Mouse (Mus musculus): ENCODE results near the gene Efna1.
A peak's percentile ranks its signal among the peaks of the same experiment; 100 is the strongest.

The Efna1 gene

GRCm38 (mm10) chr3:89244158-89244981 lies 36.6 kb downstream of the Efna1 start:
- DNase-seq (ENCODE audit: low spot score), result no peak

DNA sequence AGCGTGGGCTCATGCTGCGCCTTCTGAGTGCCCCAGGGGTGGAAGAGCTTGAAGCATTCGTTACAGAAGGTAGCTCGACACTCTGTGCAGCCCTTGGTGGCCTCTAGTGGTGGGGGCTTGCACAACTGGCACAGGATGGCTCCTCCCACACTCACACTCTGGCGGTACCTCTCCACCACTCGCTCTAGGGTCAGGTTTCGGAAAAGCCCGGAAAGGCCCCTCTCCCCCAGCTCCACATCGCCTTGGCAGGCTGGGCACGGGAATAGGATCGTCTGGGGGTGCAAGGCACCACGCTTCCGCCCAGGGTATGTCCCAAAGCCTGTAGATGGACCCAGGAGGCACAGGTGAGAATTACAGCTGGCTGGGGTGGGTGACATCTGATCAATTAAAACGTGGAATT lies 37.3 kb downstream of the Efna1 start:
- DNase-seq (ENCODE audit: low spot score), result no peak

DNA sequence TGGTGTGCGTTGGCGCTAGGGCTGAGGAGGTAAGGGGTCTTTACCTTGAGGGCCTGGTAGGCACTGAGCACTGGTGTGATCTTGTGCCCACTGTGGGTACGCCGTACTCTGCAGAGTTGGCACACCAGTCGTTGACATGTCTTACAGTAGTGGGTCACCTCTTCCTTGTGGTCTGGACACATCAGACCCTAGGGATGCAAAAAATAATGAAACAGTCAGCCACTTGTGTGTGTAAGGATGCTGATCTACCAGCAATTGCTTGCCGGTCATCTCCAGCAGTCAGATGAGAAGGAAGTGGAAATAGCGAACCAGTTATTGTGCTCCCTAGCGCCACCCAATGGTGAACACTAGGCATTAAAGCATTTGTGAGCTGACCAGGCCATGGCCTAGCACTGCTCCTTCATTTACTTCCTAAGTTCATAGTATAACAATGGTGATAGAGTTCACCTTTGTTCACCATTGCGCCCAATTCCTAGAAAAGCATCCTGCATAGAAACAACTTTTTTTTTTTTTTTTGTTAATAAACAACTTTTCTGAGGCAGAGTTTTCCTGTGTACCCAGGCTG lies 38.5 kb downstream of the Efna1 start:
- DNase-seq (ENCODE audit: low spot score), result no peak

DNA sequence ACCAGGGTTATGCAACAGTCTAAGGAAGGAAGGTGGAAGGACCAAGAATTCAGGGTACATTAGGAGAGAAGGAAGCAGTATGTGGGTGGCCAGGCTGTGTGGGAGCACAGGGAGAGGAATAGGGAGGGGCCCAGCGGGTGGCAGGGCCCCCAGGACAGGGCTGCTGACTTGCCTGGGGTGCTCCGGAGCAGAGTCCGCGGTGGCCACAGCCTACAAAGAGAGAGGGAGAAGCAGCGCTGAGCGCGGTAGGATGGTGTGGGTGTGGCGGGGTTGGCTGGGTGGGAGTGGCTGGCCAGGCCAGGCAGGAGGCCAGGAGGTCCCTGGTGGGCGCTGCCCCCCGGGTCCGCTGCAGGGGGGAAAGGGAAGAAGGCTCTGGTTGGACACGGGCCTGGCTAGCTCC lies 42.4 kb downstream of the Efna1 start:
- DNase-seq (ENCODE audit: low spot score), result no peak

- DNase-seq (ENCODE audit: low spot score), result no peak
Measured at GRCm38 (mm10) chr3:89237682-89238081, 43.3 kb downstream of the Efna1 start.

DNA sequence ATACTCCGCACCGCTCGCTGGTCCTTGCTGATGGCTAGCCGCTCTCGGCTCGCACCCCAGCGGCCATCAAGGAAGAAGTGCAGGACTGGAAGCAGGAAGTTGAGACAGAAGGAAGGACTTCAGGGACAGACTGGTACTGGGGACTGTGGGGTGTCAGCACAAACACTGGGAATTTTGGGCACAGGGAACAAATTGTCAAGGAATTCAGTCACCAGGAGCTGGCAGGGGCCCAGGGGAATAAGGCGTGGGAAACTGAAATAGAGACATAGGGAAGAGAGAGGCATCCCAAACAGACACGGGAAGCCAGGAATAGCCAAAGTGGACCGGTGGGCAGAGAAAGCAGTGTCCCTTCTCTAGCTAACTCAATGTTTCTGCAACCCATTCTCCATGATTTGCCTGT lies 44.4 kb downstream of the Efna1 start:
- DNase-seq (ENCODE audit: low spot score), result no peak

- DNase-seq (ENCODE audit: low spot score), result no peak
Measured at GRCm38 (mm10) chr3:89233562-89234110, 47.3 kb downstream of the Efna1 start.

- DNase-seq (ENCODE audit: low spot score), result no peak
Measured at GRCm38 (mm10) chr3:89232614-89233013, 48.3 kb downstream of the Efna1 start.

DNA sequence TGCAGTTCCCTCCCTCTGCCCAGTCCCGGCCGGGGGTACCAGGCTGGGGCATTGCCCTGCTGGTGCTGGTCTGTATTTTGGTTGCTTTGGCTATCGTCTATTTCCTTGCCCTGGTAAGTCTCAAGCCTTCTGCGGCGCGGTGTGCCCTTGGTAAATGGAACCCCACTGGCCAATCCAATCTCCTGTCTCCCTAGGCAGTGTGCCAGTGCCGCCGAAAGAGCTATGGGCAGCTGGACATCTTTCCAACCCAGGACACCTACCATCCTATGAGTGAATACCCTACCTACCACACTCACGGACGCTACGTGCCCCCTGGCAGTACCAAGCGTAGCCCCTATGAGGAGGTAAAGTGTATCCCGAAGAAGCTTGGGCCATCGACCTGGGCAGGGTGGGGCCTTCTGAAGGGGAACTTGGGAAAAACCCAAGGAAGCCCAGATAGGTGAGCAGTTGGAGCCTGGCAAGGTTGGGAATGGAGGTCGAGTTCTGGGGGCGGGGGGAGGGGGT lies 49.1 kb downstream of the Efna1 start:
- no peak for DNase-seq (ENCODE audit: low spot score)

DNA sequence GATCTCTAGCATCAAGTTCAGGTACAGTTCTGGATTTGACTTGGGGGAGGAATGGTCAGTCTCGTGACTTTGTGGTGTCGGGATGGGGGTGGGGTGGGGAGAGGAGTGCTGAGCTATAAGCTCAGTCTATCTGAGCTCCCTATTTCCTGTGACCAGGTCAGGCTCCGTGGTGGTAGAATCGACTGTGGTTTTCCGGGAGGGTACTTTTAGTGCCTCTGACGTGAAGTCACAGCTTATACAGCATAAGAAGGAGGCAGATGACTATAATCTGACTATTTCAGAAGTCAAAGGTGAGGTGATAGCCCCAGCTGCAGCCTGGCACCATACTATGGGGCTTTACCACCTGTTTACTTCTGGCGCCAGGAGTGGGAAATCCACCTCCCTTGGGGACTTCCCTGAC lies 49.6 kb downstream of the Efna1 start:
- DNase-seq (ENCODE audit: low spot score), result no peak

- no peak for DNase-seq (ENCODE audit: low spot score)
Measured at GRCm38 (mm10) chr3:89230561-89230960, 50.4 kb downstream of the Efna1 start.

DNA sequence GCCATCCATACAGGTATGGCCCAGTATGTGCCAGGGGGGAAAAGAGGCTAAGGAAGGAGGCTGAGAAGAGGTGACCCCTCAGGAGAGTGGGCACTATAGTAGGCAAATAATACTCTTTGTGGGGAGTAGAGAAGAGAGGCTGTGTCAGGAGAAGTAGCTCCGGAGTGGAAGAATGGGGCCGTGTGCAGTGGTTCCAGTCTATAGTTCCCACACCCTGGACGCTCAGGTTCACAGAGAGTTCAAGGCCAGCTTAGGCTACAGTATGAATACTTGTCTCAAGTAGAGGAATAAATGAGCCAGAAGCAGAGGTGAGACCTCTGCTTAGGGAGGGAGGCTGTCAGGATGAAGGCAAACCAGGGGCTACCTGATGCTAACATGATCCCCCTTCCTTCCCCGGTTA lies 51.7 kb downstream of the Efna1 start:
- DNase-seq (ENCODE audit: low spot score), result no peak

DNA sequence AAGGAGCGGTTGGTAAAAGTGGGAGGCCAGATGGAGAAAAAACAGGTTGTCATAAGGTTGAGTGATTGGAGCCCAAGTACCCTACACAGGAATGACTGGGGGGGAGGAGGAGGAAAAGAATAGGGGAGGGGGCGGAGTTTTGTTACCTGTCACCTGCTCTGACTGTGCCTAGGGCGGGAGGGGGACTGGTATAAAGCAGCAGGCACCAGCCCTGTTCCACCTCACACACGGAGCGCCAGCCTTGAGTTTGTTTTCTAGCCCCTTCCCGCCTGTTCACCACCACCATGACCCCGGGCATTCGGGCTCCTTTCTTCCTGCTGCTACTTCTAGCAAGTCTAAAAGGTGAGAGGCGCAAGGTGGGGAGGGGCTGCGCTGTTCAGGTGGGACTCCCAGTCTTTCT lies 52.1 kb downstream of the Efna1 start, which contains the start of gene Muc1:
Gene Muc1, plus strand, starts transcription at position 222 of the 400 bp plus-strand sequence.
- DNase-seq (ENCODE audit: low spot score), result no peak

DNA sequence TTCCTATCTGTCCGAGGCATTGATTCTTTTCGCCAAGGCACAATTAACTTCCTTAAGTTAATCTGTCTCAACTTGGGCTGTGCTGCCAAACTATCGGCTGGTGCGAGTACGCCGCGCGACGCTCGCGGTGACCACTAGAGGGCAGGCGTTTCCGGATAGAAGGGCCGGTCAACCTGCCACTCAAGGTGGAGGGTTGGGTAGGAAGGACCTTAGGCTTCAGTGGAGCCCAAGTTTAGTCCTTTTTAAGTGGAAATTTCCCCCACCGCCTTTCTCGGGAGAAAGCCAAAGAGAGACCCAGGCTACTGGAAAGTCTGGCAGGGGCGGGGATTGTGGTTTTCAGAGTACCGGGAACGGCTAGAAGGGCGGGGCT lies 52.8 kb downstream of the Efna1 start:
- DNase-seq (ENCODE audit: low spot score), result peak; percentile 82

DNA sequence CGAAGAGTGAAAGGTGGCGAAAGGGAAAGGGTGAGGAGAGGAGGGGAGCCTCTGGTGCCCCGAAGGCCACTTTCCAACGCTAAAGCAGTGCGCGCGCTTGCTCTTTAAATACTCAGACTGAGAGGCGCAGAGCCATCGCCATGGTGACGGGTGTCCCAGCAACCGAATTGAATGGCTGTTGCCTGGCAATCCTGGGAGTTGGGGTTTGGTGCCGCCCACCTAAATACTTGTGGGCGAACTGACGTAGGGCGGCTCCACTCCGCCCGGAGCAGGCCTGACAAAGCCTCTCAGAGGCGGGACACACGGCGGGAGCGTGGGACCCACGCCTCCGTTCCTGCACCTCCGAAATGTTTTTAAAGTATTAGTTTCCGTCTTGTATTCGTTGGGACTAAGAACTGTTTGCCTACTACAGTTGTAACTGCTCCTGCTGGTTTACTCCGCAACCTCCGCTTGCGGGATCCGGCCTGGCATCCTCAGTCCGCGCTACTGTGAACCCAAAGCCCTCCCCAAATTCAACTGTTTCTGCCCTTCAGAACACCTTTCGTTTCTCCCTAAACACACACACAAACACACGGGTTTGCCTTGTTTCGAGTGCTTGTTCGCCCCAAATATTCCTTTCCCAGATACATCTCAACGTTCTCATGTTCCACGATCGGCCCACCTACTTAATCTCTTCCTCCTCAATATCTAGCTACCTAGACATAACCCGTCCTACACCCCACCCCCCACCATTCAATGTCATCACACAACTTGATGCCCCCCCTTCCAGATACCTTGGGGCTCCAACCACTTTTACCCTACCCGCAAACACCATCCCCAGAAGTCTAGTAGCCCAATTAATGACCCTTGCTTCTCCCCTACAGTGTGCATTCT lies 53.4 kb downstream of the Efna1 start:
- peak; percentile 83 for DNase-seq (ENCODE audit: low spot score)

DNA sequence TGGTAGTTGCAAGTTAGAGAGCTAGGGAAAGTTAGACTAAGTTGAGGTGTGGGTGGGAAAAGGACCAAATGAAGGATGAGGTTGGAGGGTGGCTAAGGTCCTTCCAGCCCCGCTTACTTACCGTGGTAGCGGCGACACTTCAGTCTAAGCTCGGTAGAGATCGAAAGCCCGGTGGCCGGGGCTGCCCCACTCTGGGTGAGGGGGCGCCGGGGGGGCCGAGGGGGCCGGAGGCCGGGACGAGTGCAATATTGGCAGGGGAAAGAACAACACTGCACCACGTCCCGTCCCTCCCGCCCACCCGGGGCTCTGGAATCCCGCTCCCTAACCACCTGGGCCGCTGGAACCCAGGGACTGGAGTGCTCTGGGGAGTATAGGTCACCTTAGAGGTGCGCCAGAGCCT lies 54.0 kb downstream of the Efna1 start, which contains the start of gene Mtx1:
Gene Mtx1, minus strand, starts transcription at position 189 of the 400 bp plus-strand sequence.
- DNase-seq (ENCODE audit: low spot score), result no peak

- DNase-seq (ENCODE audit: low spot score), result no peak
Measured at GRCm38 (mm10) chr3:89226361-89226760, 54.6 kb downstream of the Efna1 start.

- no peak for DNase-seq (ENCODE audit: low spot score)
Measured at GRCm38 (mm10) chr3:89225918-89226317, 55.0 kb downstream of the Efna1 start.

- no peak for DNase-seq (ENCODE audit: low spot score)
Measured at GRCm38 (mm10) chr3:89225321-89225815, 55.6 kb downstream of the Efna1 start.

GRCm38 (mm10) chr3:89224796-89225195 lies 56.1 kb downstream of the Efna1 start:
- no peak for DNase-seq (ENCODE audit: low spot score)

Measured in ovary, postnatal 10 days (tissue).